Mouse (Mus musculus) G1E (cell line): ENCODE data around the gene Ufc1.

ENCODE experiments used
- CTCF ChIP-seq: IDR thresholded peaks from 2 replicates; pipeline ENCODE4 v1.5.1; 2012; ENCODE audit warnings: low read depth, low read length, inconsistent platforms, mixed read lengths
- GATA1 ChIP-seq: IDR thresholded peaks from 2 replicates; pipeline ENCODE4 v1.6.1; 2012; ENCODE audit warnings: borderline replicate concordance, low read length, inconsistent platforms, mixed read lengths
- TAL1 ChIP-seq: conservative IDR thresholded peaks from 2 replicates; pipeline ENCODE4 v1.6.1; 2012; ENCODE audit warnings: low read depth, low read length, inconsistent platforms, mixed read lengths

DNA sequence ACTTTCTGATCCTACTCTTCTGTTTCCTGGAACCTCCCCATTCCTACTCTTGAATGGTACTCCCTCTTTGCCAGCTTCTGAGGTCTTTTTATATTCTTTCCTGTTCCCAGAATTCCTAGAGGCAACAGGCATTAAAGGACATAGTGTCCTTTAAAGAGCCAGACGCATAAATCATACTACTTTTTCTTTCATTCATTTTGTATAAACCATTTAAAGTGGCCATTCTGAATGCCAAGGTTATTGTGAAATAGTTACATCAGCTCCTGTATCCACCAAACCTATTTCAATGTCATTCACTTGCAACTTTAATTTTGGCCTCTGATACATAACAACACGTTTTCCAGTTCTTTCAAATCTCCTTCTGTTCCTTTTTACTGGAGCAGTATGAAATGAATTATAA lies 14.5 kb upstream of the Ufc1 start:
- no peak for TF ChIP-seq CTCF
- TF ChIP-seq TAL1: no peak
- TF ChIP-seq GATA1: no peak
